Mouse (Mus musculus) erythroid progenitor cell, adult 5-6 weeks (primary cell): Measurements from ENCODE around the gene Ccdc61. TPM values are rescaled to one million over a fixed set of nuclear protein-coding genes. Genes with fewer than 3 reads are reported as not detected.

Source experiments
- ATAC-seq: replicated peaks from 2 replicates; pipeline ENCODE4 v1.8.0; 2016; ENCODE audit warnings: moderate number of reproducible peaks, mild to moderate bottlenecking, moderate TSS enrichment, inconsistent platforms; ENCODE audit not compliant: poor library complexity, low FRiP score, severe bottlenecking
- total RNA-seq, 2 experiments: library from RNA; stranded (forward) in 1 of 2; stranded (reverse) in 1 of 2; fragments of 150-400 nt in 1 of 2; fragments of 186-747, 209-891 nt in 1 of 2; gene quantifications; 2 replicates each; pipeline versions ENCODE4 v1.2.3 to v1.2.4; 2015 to 2017; ENCODE audit warnings: low replicate concordance in 2 of 2

Gene Ccdc61
- total RNA-seq, 2 experiments from 2014 or later = 1.7 to 10.1 TPM

- no peak for ATAC-seq
Measured at GRCm38 (mm10) chr7:18921069-18921468, 10.9 kb upstream of the Ccdc61 start.

GRCm38 (mm10) chr7:18917931-18918330 is 7.7 kb upstream of the Ccdc61 start:
- no peak for ATAC-seq

- no peak for ATAC-seq
Measured at GRCm38 (mm10) chr7:18916254-18916653, 6.0 kb upstream of the Ccdc61 start.

GRCm38 (mm10) chr7:18909797-18910196 is 418 bp downstream of the Ccdc61 start:
- peak; percentile 53 for ATAC-seq

- ATAC-seq = no peak
Measured at GRCm38 (mm10) chr7:18904971-18905370, 5.2 kb downstream of the Ccdc61 start.

- ATAC-seq = no peak
Measured at GRCm38 (mm10) chr7:18902486-18902885, 7.7 kb downstream of the Ccdc61 start.

- no peak for ATAC-seq
Measured at GRCm38 (mm10) chr7:18900513-18900912, 9.7 kb downstream of the Ccdc61 start.

- no peak for ATAC-seq
Measured at GRCm38 (mm10) chr7:18896536-18896935, 13.7 kb downstream of the Ccdc61 start.

- no peak for ATAC-seq
Measured at GRCm38 (mm10) chr7:18893651-18894430, 16.4 kb downstream of the Ccdc61 start.

GRCm38 (mm10) chr7:18893009-18893408 is 17.2 kb downstream of the Ccdc61 start:
- no peak for ATAC-seq

- peak; percentile 73 for ATAC-seq
Measured at GRCm38 (mm10) chr7:18891872-18892599, 18.2 kb downstream of the Ccdc61 start.

- ATAC-seq = no peak
Measured at GRCm38 (mm10) chr7:18890848-18891247, 19.4 kb downstream of the Ccdc61 start.

- no peak for ATAC-seq
Measured at GRCm38 (mm10) chr7:18886963-18887362, 23.3 kb downstream of the Ccdc61 start.

- ATAC-seq = no peak
Measured at GRCm38 (mm10) chr7:18884745-18885422, 25.3 kb downstream of the Ccdc61 start.

- no peak for ATAC-seq
Measured at GRCm38 (mm10) chr7:18883991-18884744, 26.0 kb downstream of the Ccdc61 start.

- ATAC-seq = no peak
Measured at GRCm38 (mm10) chr7:18878691-18879090, 31.5 kb downstream of the Ccdc61 start.

GRCm38 (mm10) chr7:18875372-18875771 is 34.8 kb downstream of the Ccdc61 start:
- no peak for ATAC-seq

- ATAC-seq = peak; percentile 63; the same call in 1 of the 2 replicates
Measured at GRCm38 (mm10) chr7:18873253-18873652, 37.0 kb downstream of the Ccdc61 start.

GRCm38 (mm10) chr7:18872816-18873215 is 37.4 kb downstream of the Ccdc61 start:
- no peak for ATAC-seq
